Mouse (Mus musculus): ENCODE measurements around the gene Ccdc47.

Ccdc47 gene

GRCm38 (mm10) chr11:106198277-106198676 lies 17.9 kb downstream of the Ccdc47 start:
- no peak for DNase-seq (ENCODE audit: low read depth)

- peak; percentile 75 for DNase-seq (ENCODE audit: low read depth)
Measured at GRCm38 (mm10) chr11:106195341-106195740, 20.8 kb downstream of the Ccdc47 start.

- no peak for DNase-seq (ENCODE audit: low read depth)
Measured at GRCm38 (mm10) chr11:106194891-106195290, 21.3 kb downstream of the Ccdc47 start.

- DNase-seq (ENCODE audit: low read depth), result no peak
Measured at GRCm38 (mm10) chr11:106194155-106194541, 22.0 kb downstream of the Ccdc47 start.

- peak; percentile 98 for DNase-seq (ENCODE audit: low read depth)
Measured at GRCm38 (mm10) chr11:106193371-106194154, 22.6 kb downstream of the Ccdc47 start.

- no peak for DNase-seq (ENCODE audit: low read depth)
Measured at GRCm38 (mm10) chr11:106192657-106193370, 23.3 kb downstream of the Ccdc47 start.

- DNase-seq (ENCODE audit: low read depth), result no peak
Measured at GRCm38 (mm10) chr11:106192241-106192640, 23.9 kb downstream of the Ccdc47 start.

GRCm38 (mm10) chr11:106191716-106192115 lies 24.4 kb downstream of the Ccdc47 start:
- DNase-seq (ENCODE audit: low read depth), result no peak

GRCm38 (mm10) chr11:106187326-106187725 lies 28.8 kb downstream of the Ccdc47 start:
- DNase-seq (ENCODE audit: low read depth), result no peak

- DNase-seq (ENCODE audit: low read depth), result no peak
Measured at GRCm38 (mm10) chr11:106180449-106180801, 35.7 kb downstream of the Ccdc47 start.

- DNase-seq (ENCODE audit: low read depth), result no peak
Measured at GRCm38 (mm10) chr11:106179711-106180448, 36.3 kb downstream of the Ccdc47 start.

GRCm38 (mm10) chr11:106178036-106178782 lies 37.9 kb downstream of the Ccdc47 start:
- no peak for DNase-seq (ENCODE audit: low read depth)

- DNase-seq (ENCODE audit: low read depth), result no peak
Measured at GRCm38 (mm10) chr11:106176372-106176771, 39.8 kb downstream of the Ccdc47 start.

GRCm38 (mm10) chr11:106175081-106175480 lies 41.1 kb downstream of the Ccdc47 start:
- no peak for DNase-seq (ENCODE audit: low read depth)

GRCm38 (mm10) chr11:106174372-106174771 lies 41.8 kb downstream of the Ccdc47 start:
- DNase-seq (ENCODE audit: low read depth), result no peak

- DNase-seq (ENCODE audit: low read depth), result no peak
Measured at GRCm38 (mm10) chr11:106173228-106173627, 42.9 kb downstream of the Ccdc47 start.

GRCm38 (mm10) chr11:106170807-106171206 lies 45.3 kb downstream of the Ccdc47 start:
- DNase-seq (ENCODE audit: low read depth), result no peak

- DNase-seq (ENCODE audit: low read depth), result no peak
Measured at GRCm38 (mm10) chr11:106167435-106167834, 48.7 kb downstream of the Ccdc47 start.

GRCm38 (mm10) chr11:106164601-106165180 lies 51.5 kb downstream of the Ccdc47 start:
- DNase-seq (ENCODE audit: low read depth), result no peak

- no peak for DNase-seq (ENCODE audit: low read depth)
Measured at GRCm38 (mm10) chr11:106163546-106163945, 52.6 kb downstream of the Ccdc47 start.

- no peak for DNase-seq (ENCODE audit: low read depth)
Measured at GRCm38 (mm10) chr11:106162237-106162636, 53.9 kb downstream of the Ccdc47 start.

Data from fibroblast of lung, adult 2 months (primary cell).